Mouse (Mus musculus) A20 (cell line): ENCODE results near the gene Xpnpep3.
A peak's percentile ranks its signal among the peaks of the same experiment; 100 is the strongest.
"Not testable (repeated sequence)": the region's sequence is repeated elsewhere in the genome, so short reads cannot be mapped to it uniquely, and the experiment has no call there.

Experiments used
- DNase-seq: peaks from one replicate; pipeline ENCODE4 v3.0.0-alpha.2; 2011; ENCODE audit warnings: low read depth, low spot score

Xpnpep3 gene

GRCm38 (mm10) chr15:81480284-81480683 lies 80.3 kb downstream of the Xpnpep3 start:
- not testable (repeated sequence) for DNase-seq

GRCm38 (mm10) chr15:81480977-81481379 lies 81.0 kb downstream of the Xpnpep3 start:
- peak; percentile 92 for DNase-seq

GRCm38 (mm10) chr15:81482966-81483365 lies 83.0 kb downstream of the Xpnpep3 start:
- no peak for DNase-seq

GRCm38 (mm10) chr15:81483691-81484090 lies 83.8 kb downstream of the Xpnpep3 start:
- DNase-seq, result no peak

- DNase-seq, result no peak
These were observed 85.5 kb downstream of the Xpnpep3 start for GRCm38 (mm10) chr15:81485483-81485882.

GRCm38 (mm10) chr15:81503466-81503865 lies 103.5 kb downstream of the Xpnpep3 start:
- no peak for DNase-seq

- DNase-seq, result no peak
These were observed 104.1 kb downstream of the Xpnpep3 start for GRCm38 (mm10) chr15:81503995-81504394.
